Mouse (Mus musculus) erythroblast, embryonic 14.5 days (primary cell): ENCODE measurements around the gene Adgrf3.

ENCODE experiments used
- GATA1 ChIP-seq: IDR thresholded peaks from 2 replicates; pipeline ENCODE4 v1.6.1; 2012; ENCODE audit warnings: low read length, inconsistent platforms, mixed read lengths
- TAL1 ChIP-seq: IDR thresholded peaks from 3 replicates; pipeline ENCODE4 v1.6.1; 2012; ENCODE audit warnings: low read length, inconsistent platforms, mixed read lengths

GRCm38 (mm10) chr5:30162339-30162738 lies 43.2 kb downstream of the Adgrf3 start:
- TF ChIP-seq GATA1 (no peak), TAL1 (no peak)
